Mouse (Mus musculus) layer of hippocampus, postnatal 25 days (tissue): Measurements from ENCODE around the gene Fam83b. TPM values are rescaled to one million over a fixed set of nuclear protein-coding genes. Genes with fewer than 3 reads are reported as not detected.

Source experiments
- DNase-seq, 2 experiments: peaks; one replicate each; pipeline ENCODE4 v3.0.0; 2022; ENCODE audit warnings: mixed read lengths in 2 of 2, low spot score in 1 of 2; ENCODE audit errors: extremely low spot score in 1 of 2
- total RNA-seq, 2 experiments: library from RNA; stranded (reverse); gene quantifications; 2 replicates each; pipeline ENCODE4 v1.2.3; 2021

The Fam83b gene
- under 1 TPM; 0.10 to 0.21 TPM for total RNA-seq

- DNase-seq: no peak
Observed at GRCm38 (mm10) chr9:76566515-76567280, at the start of gene Fam83b. TSS of gene Fam83b (minus strand) at chr9:76567116.

GRCm38 (mm10) chr9:76614165-76614564 lies 47.2 kb upstream of the Fam83b start:
- no peak for DNase-seq

GRCm38 (mm10) chr9:76603744-76604143 lies 36.8 kb upstream of the Fam83b start:
- no peak for DNase-seq

- DNase-seq: no peak
Observed at GRCm38 (mm10) chr9:76602874-76603273, 36.0 kb upstream of the Fam83b start.

DNA sequence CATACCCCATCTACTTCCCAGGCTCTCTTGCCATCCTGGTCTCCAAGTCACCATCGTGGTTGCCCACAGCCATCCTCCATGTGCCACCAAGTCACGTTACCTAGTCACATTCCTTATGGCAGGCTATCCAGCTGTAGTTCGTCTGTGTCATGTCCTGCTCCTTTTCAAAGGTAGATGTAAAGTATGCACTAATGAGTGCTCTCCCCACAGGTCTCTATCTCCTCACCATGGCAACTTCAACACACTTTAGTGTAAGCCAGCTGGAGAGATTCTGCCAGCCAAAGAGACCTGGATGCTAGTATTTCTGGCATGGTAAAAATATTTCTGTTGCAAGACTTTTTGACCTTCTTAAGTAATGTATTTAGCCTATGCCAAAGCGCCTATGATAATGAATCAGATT lies 30.5 kb upstream of the Fam83b start:
- DNase-seq: no peak

GRCm38 (mm10) chr9:76593841-76594240 lies 26.9 kb upstream of the Fam83b start:
- no peak for DNase-seq

DNA sequence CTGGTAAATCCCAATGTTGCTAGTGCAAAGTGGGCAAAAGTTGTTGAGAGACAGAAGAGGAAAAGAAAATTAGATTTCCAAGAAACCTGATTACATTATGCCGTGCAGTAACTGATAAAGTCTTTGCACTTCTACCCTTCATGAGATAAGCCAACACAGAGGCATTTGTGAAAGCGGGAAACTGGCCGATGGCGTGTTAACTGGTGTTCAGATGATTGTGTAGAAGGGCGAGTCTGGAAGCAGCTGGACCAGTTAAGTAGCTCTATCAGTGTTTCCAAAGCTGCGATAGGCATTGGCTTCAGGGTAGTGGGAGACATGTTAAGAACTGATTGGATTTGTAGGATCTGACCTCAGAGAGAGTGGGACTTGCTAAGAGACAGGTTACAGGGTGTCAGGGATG lies 17.0 kb upstream of the Fam83b start:
- DNase-seq: no peak

- no peak for DNase-seq
Observed at GRCm38 (mm10) chr9:76581966-76582365, 15.1 kb upstream of the Fam83b start.

- no peak for DNase-seq
Observed at GRCm38 (mm10) chr9:76567281-76567655, 352 bp upstream of the Fam83b start.

DNA sequence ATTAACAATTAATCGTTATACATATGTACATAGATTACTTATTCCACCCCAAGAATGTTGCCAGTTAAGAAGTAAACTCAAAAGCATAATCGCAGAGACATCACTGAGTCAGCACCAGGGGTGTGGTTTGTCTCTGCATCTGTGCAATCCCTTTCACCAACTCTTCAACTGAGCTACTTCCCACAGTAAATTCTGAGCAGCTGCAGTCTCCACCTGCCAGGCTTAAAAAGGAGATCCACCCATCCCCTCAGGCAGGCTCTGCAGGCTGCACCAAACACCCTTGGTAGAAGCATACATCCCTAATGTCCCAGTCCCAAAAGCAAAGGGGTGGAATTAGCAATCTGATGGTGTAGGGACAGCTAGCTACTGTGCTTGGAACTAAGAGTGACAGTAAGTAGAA lies 1.3 kb downstream of the Fam83b start:
- no peak for DNase-seq

DNA sequence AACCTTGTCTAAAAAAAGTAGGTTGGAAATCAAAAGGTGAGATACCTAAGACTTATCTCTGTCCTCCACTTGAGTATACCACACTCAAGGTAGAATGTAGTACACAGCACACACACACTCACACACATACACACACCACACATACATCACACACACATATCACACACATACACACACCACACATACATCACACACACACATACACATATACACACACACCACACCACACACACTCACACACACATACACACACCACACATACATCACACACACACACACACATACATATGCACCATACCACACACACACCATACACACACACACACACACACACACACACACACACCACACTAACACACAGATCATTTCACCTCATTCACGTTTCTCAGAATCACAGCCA lies 2.8 kb downstream of the Fam83b start:
- DNase-seq: no peak

- no peak for DNase-seq
Observed at GRCm38 (mm10) chr9:76562794-76563193, 4.1 kb downstream of the Fam83b start.

DNA sequence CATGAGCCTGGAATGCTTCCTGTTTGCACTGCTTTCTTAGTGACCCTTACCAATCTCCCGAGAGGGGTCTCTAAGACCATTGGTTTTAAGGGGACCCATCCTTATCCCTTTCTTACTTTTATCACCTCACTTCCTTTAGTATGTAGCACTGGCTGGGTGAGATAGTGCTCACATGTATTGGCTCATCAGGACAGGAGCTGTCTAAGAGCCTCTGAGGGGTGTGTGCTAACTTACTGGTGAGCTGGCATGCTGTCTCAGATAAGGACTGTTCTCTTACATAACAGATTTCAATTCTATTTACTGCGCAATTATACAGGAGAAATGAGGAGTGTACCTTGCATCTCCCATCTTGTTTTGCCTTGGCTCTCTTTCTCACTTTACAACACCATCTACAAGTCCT lies 7.7 kb downstream of the Fam83b start:
- no peak for DNase-seq

GRCm38 (mm10) chr9:76553758-76554157 lies 13.2 kb downstream of the Fam83b start:
- DNase-seq: no peak

DNA sequence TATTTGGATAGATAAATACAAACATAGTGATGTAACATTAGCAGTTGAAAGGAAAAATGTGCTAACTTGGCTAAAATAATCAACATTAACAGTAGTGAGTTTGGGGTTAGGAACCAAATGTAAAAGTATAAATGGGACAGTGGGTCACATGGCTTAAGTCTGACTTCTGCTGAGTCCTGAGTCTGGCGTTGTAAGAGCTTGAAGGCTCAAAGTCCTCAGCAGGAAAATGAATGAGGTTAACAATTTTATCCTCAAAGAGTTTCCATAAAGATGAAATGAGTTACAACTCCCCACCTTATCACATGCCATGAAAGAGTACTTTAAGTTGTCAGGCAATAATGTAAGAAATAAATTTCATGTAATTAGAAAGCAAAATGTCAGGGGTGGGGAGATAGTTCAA lies 13.8 kb downstream of the Fam83b start:
- DNase-seq: no peak

GRCm38 (mm10) chr9:76546714-76547113 lies 20.2 kb downstream of the Fam83b start:
- DNase-seq: no peak

- DNase-seq: no peak
Observed at GRCm38 (mm10) chr9:76540684-76541083, 26.2 kb downstream of the Fam83b start.

DNA sequence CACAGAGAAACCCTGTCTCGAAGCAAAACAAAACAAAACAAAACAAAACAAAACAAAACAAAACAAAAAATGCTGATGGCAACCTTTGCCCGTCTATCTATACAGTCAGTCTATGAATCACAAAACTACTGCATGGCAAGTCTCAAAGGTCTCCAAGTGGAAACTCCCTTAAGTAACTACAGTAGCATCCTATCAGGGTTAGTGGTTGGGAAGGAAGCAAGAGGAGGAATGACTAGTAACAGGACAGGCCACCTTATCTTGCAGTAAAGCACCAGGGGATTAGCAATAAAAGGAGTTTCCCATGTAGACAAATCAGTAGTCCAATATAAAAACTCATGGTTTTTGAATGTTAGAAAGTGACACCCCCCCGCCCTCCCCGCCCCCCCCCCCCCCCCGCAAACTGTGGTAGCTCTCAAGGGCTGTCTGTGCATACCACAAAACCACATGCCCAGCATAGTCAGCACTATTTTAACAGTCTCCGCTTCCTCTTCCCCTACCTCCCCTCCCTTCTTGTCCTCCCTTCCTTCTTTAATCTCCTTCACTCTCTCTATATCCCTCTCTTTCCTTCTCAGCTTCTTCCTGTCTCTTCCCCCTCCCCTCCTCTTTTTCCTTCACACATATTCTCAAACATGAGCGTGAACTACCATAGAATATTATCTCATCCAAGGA lies 26.8 kb downstream of the Fam83b start:
- DNase-seq: no peak

DNA sequence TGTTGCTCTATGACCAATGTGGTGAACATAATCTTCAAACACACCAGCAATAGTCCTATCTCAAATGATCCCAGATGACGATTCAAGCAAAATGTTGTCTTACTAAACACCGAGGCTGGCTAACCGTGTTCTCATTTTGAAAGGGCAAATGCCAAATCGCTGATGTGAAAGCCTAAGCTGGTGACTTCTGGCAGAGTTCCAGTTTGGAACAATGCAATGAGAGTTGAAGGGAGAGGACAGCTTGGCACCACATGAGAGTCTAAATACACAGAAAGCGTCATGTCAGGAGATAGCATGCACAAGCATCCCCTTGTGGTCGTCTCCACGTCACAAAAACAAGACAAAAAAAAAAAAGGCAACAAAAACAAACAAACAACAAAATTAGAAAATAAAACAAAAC lies 27.6 kb downstream of the Fam83b start:
- no peak for DNase-seq

DNA sequence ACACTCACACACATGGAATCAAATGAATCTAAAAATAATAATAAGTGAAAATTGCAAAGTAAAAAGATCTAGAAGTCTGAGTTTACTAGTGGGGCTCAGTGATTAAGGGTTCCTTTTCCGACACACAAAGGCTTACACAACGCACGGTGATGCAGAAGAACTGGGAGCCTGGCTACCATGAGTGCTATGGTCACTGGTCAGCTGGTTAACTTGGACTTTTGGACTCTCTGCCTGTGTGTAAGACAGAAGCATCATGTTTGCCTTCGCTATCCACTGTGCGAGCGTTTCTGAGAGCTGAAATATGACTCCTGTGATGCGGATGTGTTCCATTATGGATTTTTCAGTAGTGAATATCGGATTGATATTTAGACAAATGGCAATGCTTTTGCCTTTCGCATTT lies 30.9 kb downstream of the Fam83b start:
- no peak for DNase-seq

DNA sequence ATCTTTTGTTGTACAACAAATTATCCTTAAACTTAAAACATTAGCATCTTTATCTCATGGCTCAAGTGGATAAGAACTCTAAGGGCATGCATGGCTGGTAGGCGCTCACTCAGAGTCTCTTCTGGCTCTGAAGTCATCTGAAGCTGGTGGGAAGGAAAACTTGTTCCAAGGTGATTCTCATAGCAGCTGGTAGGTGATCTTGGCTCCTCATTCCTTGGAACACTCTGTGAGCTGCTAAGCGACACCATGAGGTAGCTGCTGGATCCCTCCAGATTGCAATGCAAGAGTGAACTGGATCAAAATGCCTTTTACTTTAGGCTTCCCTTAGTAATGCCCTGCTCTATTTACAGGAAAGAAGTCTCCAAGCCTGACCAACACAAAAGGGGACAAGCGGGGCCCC lies 34.5 kb downstream of the Fam83b start:
- DNase-seq: no peak

DNA sequence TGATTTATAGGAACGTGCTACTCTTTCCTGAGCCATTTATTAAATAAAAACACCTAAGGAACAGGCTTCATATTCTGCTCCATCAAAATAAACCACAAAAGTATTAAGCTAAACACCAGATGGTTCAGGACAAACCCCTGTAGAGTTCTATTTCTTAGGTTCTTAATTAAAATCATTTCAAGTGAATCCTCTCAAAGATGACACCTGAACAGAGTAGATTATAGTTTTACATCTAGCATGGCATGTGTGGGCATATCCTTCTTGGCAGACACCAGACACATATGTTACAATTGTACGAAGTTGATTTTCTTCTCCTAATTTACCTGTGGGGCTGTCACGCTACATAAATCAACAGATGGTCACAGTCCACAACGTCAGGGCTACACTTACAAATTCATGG lies 35.5 kb downstream of the Fam83b start:
- no peak for DNase-seq
